Comparison of ENCODE assay signal across 9 mouse cellular contexts in the genomic region with DNA sequence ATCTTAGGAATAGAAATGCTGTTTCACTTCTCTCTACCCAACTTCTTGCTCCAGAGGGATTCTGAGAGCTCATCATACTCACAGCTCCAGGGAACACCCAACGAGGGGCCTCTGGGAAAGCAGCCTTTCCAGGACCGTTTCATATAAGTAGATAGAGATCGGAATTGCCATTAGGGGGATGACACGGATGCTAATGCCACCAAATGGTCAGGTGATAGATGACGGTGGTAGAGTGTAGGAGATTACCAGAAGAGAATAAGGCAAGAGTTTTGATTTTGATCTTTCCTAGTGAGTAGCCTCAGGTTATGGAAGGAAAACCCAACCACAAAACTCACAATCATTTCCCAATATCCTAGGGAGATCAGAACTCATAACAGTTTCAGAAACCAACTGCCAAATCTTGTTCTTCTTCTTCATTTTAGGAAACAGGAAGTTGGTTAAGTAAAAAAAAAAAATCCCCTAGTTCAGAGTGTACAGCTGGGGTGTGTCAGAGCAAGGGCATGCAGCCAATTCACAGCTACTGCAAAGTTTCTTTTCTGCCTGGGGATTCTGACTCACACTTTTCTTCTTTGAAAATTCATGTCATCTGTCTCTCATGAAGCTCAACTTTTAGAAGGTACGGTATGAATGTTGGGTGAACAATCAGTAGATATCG. TPM values are rescaled to one million over a fixed set of nuclear protein-coding genes. Genes with fewer than 3 reads are reported as not detected.
A peak's percentile ranks its signal among the peaks of the same experiment; 100 is the strongest.
DNase-seq lines count a peak whose midpoint lies in the region; ATAC-seq and TF ChIP-seq lines count a peak whose summit lies in the region.
"Had no signal": no experiment of that assay in that cellular context is flagged by ENCODE, and none has a peak within 500 bp of the region (broad histone marks: within the 10 kb centered on the region; RNA-seq: fewer than 3 reads in every experiment).

Gene Olfr433, plus strand, starts transcription at position 183 of the 655 bp plus-strand sequence.

- TF ChIP-seq POLR2A in spleen, adult 2 months (IDR thresholded peaks at IDR 0.05; ENCODE audit: low read depth, low read length), result no peak
- TF ChIP-seq POLR2A in bone marrow macrophage, adult 2 months (IDR thresholded peaks at IDR 0.05; ENCODE audit: borderline replicate concordance, low read depth, low read length), result no peak

- TF ChIP-seq CTCF in spleen, adult 2 months (IDR thresholded peaks at IDR 0.05; ENCODE audit: extremely low read depth, insufficient read depth, insufficient read length, insufficient replicate concordance), result no peak
- TF ChIP-seq CTCF in bone marrow macrophage, adult 2 months (IDR thresholded peaks at IDR 0.05; ENCODE audit: low read depth, low read length), result no peak

- no peak within 1 kb of the TSS for H3K4me3 ChIP-seq in spleen, adult 2 months (ENCODE audit: extremely low read depth, insufficient read depth, insufficient read length)
- H3K4me3 ChIP-seq in bone marrow macrophage, adult 2 months (ENCODE audit: insufficient read depth, low read length), result 0 out of 2 replicates have a peak within 1 kb of the TSS, but pooled peaks have one; percentile 2
- H3K4me3 ChIP-seq in forebrain, embryonic 14.5 days (ENCODE audit: low read depth, low read length), result no peak within 1 kb of the TSS
- H3K4me3 ChIP-seq: embryonic facial prominence, embryonic 13.5 days; liver, embryonic 15.5 days had no signal

- no peak within 1 kb of the TSS for H3K4me2 ChIP-seq in forebrain, embryonic 14.5 days (ENCODE audit: low read length)
- H3K4me2 ChIP-seq: embryonic facial prominence, embryonic 13.5 days; liver, embryonic 15.5 days had no signal

- H3K27ac ChIP-seq in spleen, adult 2 months (ENCODE audit: insufficient read depth, low read length), result peak within 1 kb of the TSS; percentile 80
- peak within 1 kb of the TSS; percentile 65 for H3K27ac ChIP-seq in bone marrow macrophage, adult 2 months (ENCODE audit: insufficient read depth, low read depth, low read length)
- H3K27ac ChIP-seq in forebrain, embryonic 14.5 days (ENCODE audit: low read depth, low read length), result no peak within 1 kb of the TSS
- H3K27ac ChIP-seq: embryonic facial prominence, embryonic 13.5 days; liver, embryonic 15.5 days had no signal

- peaks cover 11% of the 10 kb centered on the region for H3K4me1 ChIP-seq in spleen, adult 2 months (ENCODE audit: control insufficient read depth, insufficient read depth, insufficient read length)
- peaks cover 20% of the 10 kb centered on the region for H3K4me1 ChIP-seq in bone marrow macrophage, adult 2 months (ENCODE audit: control insufficient read depth, insufficient read depth, low read length)
- no peaks in the 10 kb centered on the region for H3K4me1 ChIP-seq in forebrain, embryonic 14.5 days (ENCODE audit: control insufficient read depth, insufficient read depth, low read length)
- H3K4me1 ChIP-seq: embryonic facial prominence, embryonic 13.5 days; liver, embryonic 15.5 days had no signal

- DNase-seq in spleen, adult 2 months (ENCODE audit: low read depth in 1 of 2, low spot score in 2 of 2), result peak; percentile 45 to 60
- no peak for DNase-seq in spleen, postnatal 14 days (ENCODE audit: low spot score in 2 of 2)
- DNase-seq in heart, postnatal 4 days, result peak; percentile 76
- no peak for DNase-seq in cerebellum, postnatal 36 days
- no peak for DNase-seq in forebrain, embryonic 14.5 days (ENCODE audit: low spot score)

- H3K9me3 ChIP-seq in forebrain, embryonic 14.5 days (replicated peaks; ENCODE audit: control insufficient read depth, low read length), result no peaks in the 10 kb centered on the region
- H3K9me3 ChIP-seq: embryonic facial prominence, embryonic 13.5 days; liver, embryonic 15.5 days had no signal

- H3K27me3 ChIP-seq in spleen, adult 2 months (ENCODE audit: control insufficient read depth, insufficient read depth, low read length), result no peaks in the 10 kb centered on the region
- H3K27me3 ChIP-seq in forebrain, embryonic 14.5 days (replicated peaks; ENCODE audit: control insufficient read depth, insufficient read depth, low read length), result no peaks in the 10 kb centered on the region
- H3K27me3 ChIP-seq: embryonic facial prominence, embryonic 13.5 days; liver, embryonic 15.5 days had no signal

- H3K9ac ChIP-seq in forebrain, embryonic 14.5 days (ENCODE audit: low read length), result no peak within 1 kb of the TSS
- H3K9ac ChIP-seq: embryonic facial prominence, embryonic 13.5 days; liver, embryonic 15.5 days had no signal

- ATAC-seq in megakaryocyte progenitor cell, adult 5-6 weeks (replicated peaks; ENCODE audit: poor library complexity), result peak; percentile 79
- ATAC-seq in forebrain, embryonic 14.5 days, result no peak

- H3K36me3 ChIP-seq in spleen, adult 2 months (ENCODE audit: control insufficient read depth, insufficient read depth, low read length), result no peaks in the 10 kb centered on the region
- no peaks in the 10 kb centered on the region for H3K36me3 ChIP-seq in forebrain, embryonic 14.5 days (ENCODE audit: control insufficient read depth, insufficient read depth, low read length)
- H3K36me3 ChIP-seq: embryonic facial prominence, embryonic 13.5 days; liver, embryonic 15.5 days had no signal

- 50% methylated on average over 7 of the region's 7 CpGs for WGBS in spleen, adult 2 months
- WGBS in forebrain, embryonic 14.5 days, result 92% methylated on average over 7 of the region's 7 CpGs

RNA-seq across cellular contexts. Expression of gene Olfr433, which starts in this region (rescaled TPM):
- 0.99 and 2.5 TPM in 2 replicates for polyA plus RNA-seq in spleen, adult 2 months (2012; rRNA removed)
- polyA plus RNA-seq in bone marrow macrophage, adult 2 months (2012; ENCODE audit: insufficient read depth, insufficient read length, missing spikeins), result 0.33 TPM in 1 of 2 replicates, not detected in the other
- total RNA-seq in heart, postnatal 4 days (2021), result not detected
- total RNA-seq in megakaryocyte progenitor cell, adult 5-6 weeks (2015), result 0.27 TPM in 1 of 2 replicates, not detected in the other
- 0.12 and 0.17 TPM in 2 replicates for total RNA-seq in megakaryocyte progenitor cell, adult 5-6 weeks (2017)
- polyA plus RNA-seq in forebrain, embryonic 14.5 days (2014; fragmentation: Nextera tagmentation; extraction: Ambion mirVana), result not detected in 2 replicates

Comparison
In these comparisons a context has a peak if more than half of its experiments do, and no peak if none do; other contexts are left out.
1. DNase-seq: peak in spleen, adult 2 months (2 of 2); none in spleen, postnatal 14 days (0 of 2), cerebellum, postnatal 36 days (0 of 2) and forebrain, embryonic 14.5 days (single experiment).
2. Peak in DNase-seq in heart, postnatal 4 days; RNA of the gene not detected or under 1 TPM.
3. Peak in ATAC-seq in megakaryocyte progenitor cell, adult 5-6 weeks; RNA of the gene not detected or under 1 TPM.